Mouse (Mus musculus) heart, adult 2 months (tissue): ENCODE results near the gene Gmeb1. TPM values are rescaled to one million over a fixed set of nuclear protein-coding genes. Genes with fewer than 3 reads are reported as not detected.
"Not testable (repeated sequence)": the region's sequence is repeated elsewhere in the genome, so short reads cannot be mapped to it uniquely, and the experiment has no call there.

Source experiments
- DNase-seq, 2 experiments: peaks; one replicate each; pipeline ENCODE4 v3.0.0; 2021
- H3K27ac ChIP-seq: fragments of 200-600 bp; 2 replicates; pipeline ENCODE4 v1.8.1; 2022
- H3K27me3 ChIP-seq: fragments of 200-500 bp; 2 replicates; pipeline ENCODE4 v1.6.1; 2012; ENCODE audit warnings: mild to moderate bottlenecking, low read length, inconsistent platforms, mixed read lengths; ENCODE audit not compliant: control insufficient read depth, insufficient read depth
- H3K36me3 ChIP-seq: fragments of 200-500 bp; 2 replicates; pipeline ENCODE4 v1.6.1; 2012; ENCODE audit warnings: low read length, inconsistent platforms; ENCODE audit not compliant: control insufficient read depth, insufficient read depth
- H3K4me1 ChIP-seq: fragments of 200-500 bp; 2 replicates; pipeline ENCODE4 v1.6.1; 2011; ENCODE audit warnings: low read length; ENCODE audit not compliant: control insufficient read depth, insufficient read depth
- H3K4me3 ChIP-seq: fragments of 200-600 bp; 2 replicates; pipeline ENCODE4 v1.8.1; 2022
- H3K79me2 ChIP-seq: fragments of 200-500 bp; replicated peaks from 2 replicates; pipeline ENCODE4 v1.6.1; 2012; ENCODE audit warnings: mild to moderate bottlenecking, inconsistent platforms, low read length, moderate library complexity, mixed read lengths; ENCODE audit not compliant: control insufficient read depth, insufficient read depth
- H3K9ac ChIP-seq: fragments of 200-500 bp; 2 replicates; pipeline ENCODE4 v1.6.1; 2012; ENCODE audit warnings: low read depth, mild to moderate bottlenecking, control low read depth, inconsistent platforms, low read length, mixed read lengths
- CTCF ChIP-seq: fragments of 200-600 bp; IDR thresholded peaks from 2 replicates; pipeline ENCODE4 v1.8.1; 2022; ENCODE audit warnings: antibody characterized with exemption, mild to moderate bottlenecking, moderate library complexity
- EP300 ChIP-seq: fragments of 200-500 bp; IDR thresholded peaks from 2 replicates; pipeline ENCODE4 v1.6.1; 2011; ENCODE audit warnings: low read depth, low read length, control low read depth; ENCODE audit not compliant: insufficient read depth
- POLR2A ChIP-seq: fragments of 200-500 bp; IDR thresholded peaks from 2 replicates; pipeline ENCODE4 v1.6.1; 2011; ENCODE audit warnings: mild to moderate bottlenecking, low read depth, low read length, control low read depth; ENCODE audit not compliant: insufficient read depth
- WGBS: fragments of 180-500 bp; shearing (Covaris S2); methylation state at CpG from one replicate; pipeline ENCODE4 v1.1.7; 2018; 5-methylcytosine and 5-hydroxymethylcytosine counted together
- intact Hi-C: fragments of 180-260 bp; cut with DNase I; formaldehyde crosslinking; loops from one replicate; pipeline ENCODE4 v1.15.1; 2025
- polyA plus RNA-seq: library from polyadenylated mRNA; depleted of rRNA; stranded (reverse); fragments of >200 nt; gene quantifications from 2 replicates; pipeline ENCODE4 v1.2.3, GENCODE M21; 2012
- total RNA-seq, 2 experiments: library from RNA; stranded (reverse); gene quantifications; 2 replicates each; pipeline ENCODE4 v1.2.3; 2021

Gene Gmeb1
- total and polyA plus RNA-seq, 3 experiments, result 7.7 to 10.0 (median 8.5) TPM

DNA sequence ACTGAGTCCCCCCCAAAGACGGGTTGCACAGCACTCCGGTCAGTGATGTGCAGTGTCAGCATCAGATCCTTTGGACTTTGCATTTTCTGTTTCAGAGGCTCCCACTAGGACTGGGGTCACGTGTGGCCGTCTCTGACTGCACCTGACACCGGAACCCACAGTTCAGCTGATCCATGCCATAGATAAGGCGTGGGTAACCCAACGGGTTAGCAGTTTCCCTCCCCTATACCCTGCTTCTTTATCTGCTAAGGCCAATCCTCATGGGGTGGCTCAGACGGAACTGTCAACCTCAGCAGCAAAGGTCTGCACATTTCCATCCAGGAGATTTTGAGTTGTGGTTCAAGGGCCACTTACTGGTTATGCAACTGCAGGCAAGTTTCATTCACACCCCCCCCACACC lies 43.9 kb upstream of the Gmeb1 start:
- no peak for TF ChIP-seq EP300
- no peak for TF ChIP-seq POLR2A
- no peak for TF ChIP-seq CTCF
- no peak overlapping the region for H3K4me3 ChIP-seq
- intact Hi-C loops, result no loop called here
- H3K36me3 ChIP-seq, result peaks cover 3% of the 10 kb centered on the region; the same call in 1 of the 2 replicates
- H3K27me3 ChIP-seq, result no peaks in the 10 kb centered on the region
- H3K4me1 ChIP-seq, result peaks cover 11% of the 10 kb centered on the region
- no peak overlapping the region for H3K9ac ChIP-seq
- H3K79me2 ChIP-seq, result no peaks in the 10 kb centered on the region
- DNase-seq, result no peak
- WGBS, result 91% methylated on average over 8 of the region's 8 CpGs
- no peak overlapping the region for H3K27ac ChIP-seq

DNA sequence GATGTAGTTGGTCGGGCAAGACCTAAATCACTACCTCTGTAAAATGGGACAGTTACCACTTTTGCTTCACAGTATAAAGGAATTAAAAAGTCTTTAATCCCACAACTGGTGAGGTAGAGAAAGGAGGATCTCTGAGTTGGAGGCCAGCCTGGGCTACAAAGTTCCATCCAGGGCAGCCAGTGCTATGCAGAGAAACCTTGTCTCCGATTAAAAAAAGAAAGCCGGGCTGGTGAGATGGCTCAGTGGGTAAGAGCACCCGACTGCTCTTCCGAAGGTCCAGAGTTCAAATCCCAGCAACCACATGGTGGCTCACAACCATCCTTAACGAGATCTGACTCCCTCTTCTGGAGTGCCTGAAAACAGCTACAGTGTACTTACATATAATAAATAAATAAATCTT lies 42.1 kb upstream of the Gmeb1 start:
- H3K27me3 ChIP-seq, H3K4me1 ChIP-seq, H3K36me3 ChIP-seq, H3K27ac ChIP-seq, DNase-seq, intact Hi-C loops, H3K9ac ChIP-seq, H3K79me2 ChIP-seq: not testable (repeated sequence)
- WGBS, result 53% methylated on average over 6 of the region's 6 CpGs
- H3K4me3 ChIP-seq, result peak overlapping the region; percentile 59
- TF ChIP-seq CTCF, result peak; percentile 2; the same call in 1 of the 2 replicates

DNA sequence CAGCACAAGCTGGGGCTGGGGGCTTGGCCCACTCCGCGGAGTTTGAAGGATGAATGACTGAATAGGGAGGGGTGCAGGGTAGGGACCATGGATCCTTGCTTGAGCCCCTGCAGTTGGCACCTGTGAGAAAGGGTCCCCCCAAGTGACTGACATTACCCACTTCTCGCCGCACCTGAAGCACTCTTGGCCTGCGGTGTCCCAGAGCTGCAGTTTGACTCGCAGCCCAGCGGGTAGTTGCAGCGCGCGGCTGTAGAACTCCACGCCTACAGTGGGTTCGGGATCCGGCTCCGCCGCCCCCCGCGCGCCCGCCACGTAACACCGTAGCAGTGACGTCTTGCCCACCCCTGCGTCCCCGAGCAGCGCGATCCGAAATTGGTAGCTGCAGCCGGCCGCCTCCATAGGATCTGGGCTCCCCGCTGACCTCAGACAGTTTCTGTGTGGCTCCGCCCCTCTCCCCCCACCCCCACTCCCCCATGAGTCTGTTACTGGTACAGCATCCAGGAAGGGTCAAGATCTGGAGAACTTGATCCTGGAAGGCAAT lies 41.6 kb upstream of the Gmeb1 start, which contains the start of gene Rab42:
Gene Rab42, minus strand, starts transcription at position 447 of the 541 bp plus-strand sequence.
- H3K9ac ChIP-seq, result peak within 1 kb of the TSS; percentile 61
- peak; percentile 58 for TF ChIP-seq CTCF
- no peak for TF ChIP-seq EP300
- H3K36me3 ChIP-seq, result no peaks in the 10 kb centered on the region
- no peaks in the 10 kb centered on the region for H3K79me2 ChIP-seq
- H3K27ac ChIP-seq, result peak within 1 kb of the TSS; percentile 64
- 1% methylated on average over 30 of the region's 31 CpGs for WGBS
- no peaks in the 10 kb centered on the region for H3K27me3 ChIP-seq
- H3K4me1 ChIP-seq, result peaks cover 6% of the 10 kb centered on the region; the same call in 1 of the 2 replicates
- H3K4me3 ChIP-seq, result peak within 1 kb of the TSS; percentile 59
- DNase-seq, result peak; percentile 68 to 74
- intact Hi-C loops, result no loop called here

DNA sequence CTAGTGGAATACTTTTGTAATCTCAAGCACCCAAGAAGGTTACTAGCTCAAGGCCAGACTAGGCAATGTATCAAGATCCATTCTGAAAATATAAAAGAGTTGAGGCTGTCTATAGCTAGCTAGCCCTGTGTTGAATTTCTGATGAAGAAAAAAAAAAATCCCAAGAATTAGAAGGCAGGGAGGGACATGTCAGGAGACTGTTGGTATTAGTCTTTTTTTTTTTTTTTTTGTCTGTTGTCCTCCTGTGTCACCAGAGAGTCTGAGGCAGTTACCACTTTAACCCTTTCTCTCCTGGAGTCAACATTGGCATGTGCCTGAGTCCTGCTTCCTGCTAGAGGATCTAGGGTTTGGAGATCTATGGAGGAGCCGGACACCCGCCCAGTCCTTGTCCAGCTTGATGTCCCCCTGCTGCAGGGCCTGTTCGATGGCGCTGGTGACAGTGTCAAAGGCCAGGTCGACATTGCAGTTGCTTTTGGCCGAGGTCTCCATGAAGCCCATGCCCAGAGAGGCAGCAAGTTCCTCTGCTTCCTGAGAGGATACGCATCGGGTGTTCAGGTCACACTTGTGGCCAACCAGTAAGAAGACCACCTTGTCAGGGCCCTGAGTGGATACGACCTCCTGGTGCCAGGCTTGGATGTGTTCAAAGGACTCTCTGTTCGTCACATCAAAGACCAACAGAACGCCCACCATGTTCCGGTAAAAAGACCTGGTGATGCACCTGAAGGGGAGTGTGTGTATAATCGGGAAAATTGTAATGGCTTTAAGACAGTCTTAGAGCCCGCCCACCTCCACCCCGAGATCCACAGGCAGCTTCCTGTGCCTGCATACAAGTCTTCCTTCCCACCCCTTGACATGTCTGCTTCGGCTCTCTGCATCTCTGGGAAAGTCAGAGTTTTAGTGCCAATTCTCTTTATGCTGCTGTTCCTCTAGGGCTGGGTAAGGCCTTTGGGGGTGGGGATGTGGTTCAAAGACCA lies 40.9 kb upstream of the Gmeb1 start:
- intact Hi-C loops, result no loop called here
- H3K27ac ChIP-seq, result peak overlapping the region; percentile 67
- TF ChIP-seq EP300 (no peak), POLR2A (no peak), CTCF (no peak)
- 59% methylated on average over 16 of the region's 16 CpGs for WGBS
- H3K27me3 ChIP-seq, result no peaks in the 10 kb centered on the region
- no peak overlapping the region; the same call in 1 of the 2 replicates for H3K9ac ChIP-seq
- H3K79me2 ChIP-seq, result no peaks in the 10 kb centered on the region
- no peaks in the 10 kb centered on the region for H3K36me3 ChIP-seq
- H3K4me3 ChIP-seq, result peak overlapping the region; percentile 59
- H3K4me1 ChIP-seq, result peaks cover 6% of the 10 kb centered on the region; the same call in 1 of the 2 replicates
- DNase-seq, result no peak

DNA sequence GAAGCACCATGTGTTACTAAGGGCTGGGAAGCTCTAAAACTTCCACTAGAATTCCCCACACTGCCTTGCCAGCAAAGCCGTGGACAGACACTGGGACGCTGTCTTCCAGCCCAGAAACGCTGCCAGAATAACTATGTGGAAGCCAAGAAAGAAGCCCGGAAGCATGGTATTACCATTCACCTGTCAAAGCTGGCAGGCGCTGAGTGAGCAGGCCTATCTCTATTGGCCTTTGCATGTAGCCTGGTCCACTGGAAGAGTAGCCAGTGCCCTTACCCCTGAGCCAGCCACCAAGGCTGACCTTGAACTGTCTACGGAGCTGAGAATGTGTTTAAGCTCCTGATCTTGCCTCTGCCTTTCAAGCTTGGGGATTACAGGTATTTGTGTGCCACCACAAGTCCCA lies 40.1 kb upstream of the Gmeb1 start:
- H3K4me1 ChIP-seq, result peaks cover 6% of the 10 kb centered on the region; the same call in 1 of the 2 replicates
- no peaks in the 10 kb centered on the region for H3K27me3 ChIP-seq
- DNase-seq, result peak; percentile 43 to 61
- no peaks in the 10 kb centered on the region for H3K79me2 ChIP-seq
- WGBS, result 40% methylated on average over 6 of the region's 6 CpGs
- H3K36me3 ChIP-seq, result no peaks in the 10 kb centered on the region
- intact Hi-C loops, result no loop called here
- H3K4me3 ChIP-seq, result no peak overlapping the region
- no peak overlapping the region for H3K9ac ChIP-seq
- TF ChIP-seq POLR2A, result no peak
- TF ChIP-seq EP300, result no peak
- no peak for TF ChIP-seq CTCF
- peak overlapping the region; percentile 67 for H3K27ac ChIP-seq

DNA sequence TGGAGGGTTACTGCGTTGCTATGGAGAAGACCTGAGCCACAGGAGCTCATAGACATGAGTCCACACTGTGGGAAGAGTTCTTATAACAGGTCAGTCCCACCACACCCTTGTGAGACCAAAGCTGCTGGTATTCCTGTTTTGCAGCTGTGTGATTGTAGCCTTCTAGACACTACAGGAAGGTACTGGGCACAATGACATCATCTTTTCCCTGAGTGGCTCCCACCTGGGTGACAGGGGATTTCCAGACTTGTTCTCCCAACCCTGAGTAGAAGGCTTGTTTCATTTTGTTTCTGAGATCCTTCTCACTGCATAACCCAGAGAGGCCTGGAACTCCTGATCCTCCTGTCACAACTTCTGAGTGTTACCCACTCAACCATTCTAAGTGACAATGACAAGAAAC lies 38.4 kb upstream of the Gmeb1 start:
- no peak overlapping the region for H3K4me3 ChIP-seq
- 87% methylated on average over 1 of the region's 1 CpGs for WGBS
- no peaks in the 10 kb centered on the region for H3K79me2 ChIP-seq
- DNase-seq, result no peak
- TF ChIP-seq POLR2A (no peak), CTCF (no peak), EP300 (no peak)
- H3K27ac ChIP-seq, result no peak overlapping the region
- peaks cover 6% of the 10 kb centered on the region; the same call in 1 of the 2 replicates for H3K4me1 ChIP-seq
- no peaks in the 10 kb centered on the region for H3K36me3 ChIP-seq
- intact Hi-C loops, result no loop called here
- no peak overlapping the region for H3K9ac ChIP-seq
- no peaks in the 10 kb centered on the region for H3K27me3 ChIP-seq
